Mouse (Mus musculus) stomach, embryonic 14.5 days (tissue): ENCODE measurements around the gene Dnaja2. TPM values are rescaled to one million over a fixed set of nuclear protein-coding genes. Genes with fewer than 3 reads are reported as not detected.

ENCODE experiments used
- ATAC-seq: fragments of 200-750 bp; cut with Nextera tagmentation; 2 replicates; pipeline ENCODE4 v1.8.0; 2017; ENCODE audit warnings: low read depth, moderate TSS enrichment; ENCODE audit not compliant: insufficient number of reproducible peaks, insufficient read depth, low FRiP score
- H3K27ac ChIP-seq: fragments of 300-500 bp; sonication (generic); 2 replicates; pipeline ENCODE4 v1.5.1; 2014; ENCODE audit warnings: mild to moderate bottlenecking, low read length, moderate library complexity, mixed read lengths
- H3K27me3 ChIP-seq: fragments of 300-500 bp; sonication (generic); 2 replicates; pipeline ENCODE4 v1.6.1; 2014; ENCODE audit warnings: low read length, control low read depth, mixed read lengths; ENCODE audit not compliant: control insufficient read depth, insufficient read depth
- H3K36me3 ChIP-seq: fragments of 300-500 bp; sonication (generic); 2 replicates; pipeline ENCODE4 v1.6.1; 2014; ENCODE audit warnings: mild to moderate bottlenecking, control low read depth, low read length, moderate library complexity, mixed read lengths; ENCODE audit not compliant: control insufficient read depth, insufficient read depth
- H3K4me1 ChIP-seq: fragments of 300-500 bp; sonication (generic); 2 replicates; pipeline ENCODE4 v1.6.1; 2014; ENCODE audit warnings: low read length, control low read depth, mixed read lengths; ENCODE audit not compliant: control insufficient read depth, insufficient read depth
- H3K4me2 ChIP-seq: fragments of 300-500 bp; sonication (generic); replicated peaks from 2 replicates; pipeline ENCODE4 v1.6.1; 2014; ENCODE audit warnings: low read depth, low read length, control low read depth
- H3K4me3 ChIP-seq: fragments of 300-500 bp; sonication (generic); 2 replicates; pipeline ENCODE4 v1.5.1; 2014; ENCODE audit warnings: low read depth, low read length, control low read depth
- H3K9ac ChIP-seq: fragments of 300-500 bp; sonication (generic); replicated peaks from 2 replicates; pipeline ENCODE4 v1.6.1; 2014; ENCODE audit warnings: low read depth, mild to moderate bottlenecking, control low read depth, low read length, moderate library complexity, mixed read lengths
- H3K9me3 ChIP-seq: fragments of 300-500 bp; sonication (generic); 2 replicates; pipeline ENCODE4 v1.6.1; 2016; ENCODE audit warnings: low read depth, low read length, control low read depth; ENCODE audit not compliant: control insufficient read depth
- WGBS: fragments of 180-500 bp; shearing (Covaris S2); extraction: QIAGEN DNeasy Blood & Tissue Kit; methylation state at CpG from one replicate; pipeline ENCODE4 v1.1.7; 2014; 5-methylcytosine and 5-hydroxymethylcytosine counted together
- polyA plus RNA-seq: library from polyadenylated mRNA; unstranded; fragments of >200 nt; fragmentation: Nextera tagmentation; extraction: Ambion mirVana; gene quantifications from 2 replicates; pipeline ENCODE4 v1.2.1, GENCODE M21; 2014

Dnaja2 gene
- polyA plus RNA-seq, 1 experiment from 2014 or later, result 151 TPM

GRCm38 (mm10) chr8:85492125-85492875, 62.8 kb downstream of the Dnaja2 start, which contains the start of gene Gpt2:
Gene Gpt2 (plus strand): TSS chr8:85492576.
- Histone ChIP-seq H3K9ac (peak within 1 kb of the TSS; percentile 71), H3K4me2 (peak within 1 kb of the TSS; percentile 93), H3K27ac (peak within 1 kb of the TSS; percentile 44; the same call in 1 of the 2 replicates), H3K27me3 (no peaks in the 10 kb centered on the region), H3K36me3 (no peaks in the 10 kb centered on the region), H3K4me1 (peaks cover 10% of the 10 kb centered on the region; the same call in 1 of the 2 replicates), H3K4me3 (peak within 1 kb of the TSS; percentile 86), H3K9me3 (no peaks in the 10 kb centered on the region)
- peak; percentile 97 for ATAC-seq
- WGBS, result under 1% methylated on average over 41 of the region's 41 CpGs

- Histone ChIP-seq H3K9me3 (no peaks in the 10 kb centered on the region), H3K9ac (no peak overlapping the region), H3K27me3 (no peaks in the 10 kb centered on the region), H3K36me3 (no peaks in the 10 kb centered on the region), H3K27ac (no peak overlapping the region), H3K4me3 (no peak overlapping the region), H3K4me2 (no peak overlapping the region), H3K4me1 (peaks cover 8% of the 10 kb centered on the region; the same call in 1 of the 2 replicates)
- 95% methylated on average over 8 of the region's 8 CpGs for WGBS
- ATAC-seq, result no peak
Observed at GRCm38 (mm10) chr8:85489546-85489945, 65.6 kb downstream of the Dnaja2 start.

GRCm38 (mm10) chr8:85488631-85489030, 66.5 kb downstream of the Dnaja2 start:
- Histone ChIP-seq H3K9me3 (no peaks in the 10 kb centered on the region), H3K4me2 (no peak overlapping the region), H3K9ac (no peak overlapping the region), H3K4me1 (peaks cover 6% of the 10 kb centered on the region; the same call in 1 of the 2 replicates), H3K27ac (no peak overlapping the region), H3K27me3 (no peaks in the 10 kb centered on the region), H3K4me3 (no peak overlapping the region), H3K36me3 (no peaks in the 10 kb centered on the region)
- ATAC-seq, result no peak

GRCm38 (mm10) chr8:85487906-85488620, 67.1 kb downstream of the Dnaja2 start:
- ATAC-seq, result no peak
- H3K27ac ChIP-seq, result no peak overlapping the region

More at GRCm38 (mm10) chr8:85487906-85488620, 67.1 kb downstream of the Dnaja2 start:
- Histone ChIP-seq H3K4me2 (no peak overlapping the region), H3K27me3 (no peaks in the 10 kb centered on the region), H3K9ac (no peak overlapping the region), H3K4me1 (0 out of 2 replicates have a peak, but pooled peaks cover under 1% of the 10 kb centered on the region), H3K9me3 (no peaks in the 10 kb centered on the region), H3K4me3 (no peak overlapping the region), H3K36me3 (no peaks in the 10 kb centered on the region)
- 66% methylated on average over 20 of the region's 20 CpGs for WGBS

Other genes with a start within 250 kb of the Dnaja2 start
- 0.55 and 0.95 TPM in 2 replicates for gene Mylk3, start 169.0 kb downstream of the Dnaja2 start, polyA plus RNA-seq
- gene 4921524J17Rik, start 122.5 kb downstream of the Dnaja2 start, polyA plus RNA-seq, result 37.9 and 40.0 TPM in 2 replicates
- 27.2 and 27.7 TPM in 2 replicates for gene Gpt2, start 62.8 kb downstream of the Dnaja2 start, polyA plus RNA-seq
- gene Neto2, start 145.6 kb upstream of the Dnaja2 start, polyA plus RNA-seq, result 14.1 and 15.6 TPM in 2 replicates